Mouse (Mus musculus): ENCODE data around the gene Prlh. TPM values are rescaled to one million over a fixed set of nuclear protein-coding genes. Genes with fewer than 3 reads are reported as not detected.
A peak's percentile ranks its signal among the peaks of the same experiment; 100 is the strongest.

Prlh gene
- polyA plus RNA-seq, 1 experiment from 2014 or later, result not detected

- peaks cover 20% of the 10 kb centered on the region for H3K4me1 ChIP-seq
- peaks cover 27% of the 10 kb centered on the region for H3K27me3 ChIP-seq (replicated peaks; ENCODE audit: low read depth, poor library complexity, severe bottlenecking)
- H3K9me3 ChIP-seq, result no peaks in the 10 kb centered on the region
- WGBS, result 41% methylated on average over 4 of the region's 4 CpGs
- H3K4me3 ChIP-seq, result no peak overlapping the region
- H3K36me3 ChIP-seq (replicated peaks), result no peaks in the 10 kb centered on the region
- H3K27ac ChIP-seq (replicated peaks), result peak overlapping the region; percentile 21; the same call in 1 of the 2 replicates
- DNase-seq (ENCODE audit: low spot score), result no peak
Observed at GRCm38 (mm10) chr1:90962526-90962925, 9.6 kb downstream of the Prlh start.

- H3K4me1 ChIP-seq, result peaks cover 20% of the 10 kb centered on the region
- H3K4me3 ChIP-seq, result no peak overlapping the region
- peaks cover 26% of the 10 kb centered on the region for H3K27me3 ChIP-seq (replicated peaks; ENCODE audit: low read depth, poor library complexity, severe bottlenecking)
- peak; percentile 35 for DNase-seq (ENCODE audit: low spot score)
- H3K36me3 ChIP-seq (replicated peaks), result no peaks in the 10 kb centered on the region
- no peaks in the 10 kb centered on the region for H3K9me3 ChIP-seq
- H3K27ac ChIP-seq (replicated peaks), result no peak overlapping the region
- WGBS, result 31% methylated on average over 3 of the region's 3 CpGs
Observed at GRCm38 (mm10) chr1:90962994-90963393, 10.1 kb downstream of the Prlh start.

GRCm38 (mm10) chr1:90967583-90967982, 14.7 kb downstream of the Prlh start:
- H3K36me3 ChIP-seq (replicated peaks), result no peaks in the 10 kb centered on the region
- no peak overlapping the region for H3K4me3 ChIP-seq
- no peak for DNase-seq (ENCODE audit: low spot score)
- no peak overlapping the region; the same call in 1 of the 2 replicates for H3K27ac ChIP-seq (replicated peaks)
- no peaks in the 10 kb centered on the region for H3K9me3 ChIP-seq
- 80% methylated on average over 7 of the region's 7 CpGs for WGBS
- H3K27me3 ChIP-seq (replicated peaks; ENCODE audit: low read depth, poor library complexity, severe bottlenecking), result peaks cover 16% of the 10 kb centered on the region
- peaks cover 43% of the 10 kb centered on the region for H3K4me1 ChIP-seq

- DNase-seq (ENCODE audit: low spot score), result no peak
- Histone ChIP-seq H3K4me3 (no peak overlapping the region), H3K36me3 (replicated peaks) (no peaks in the 10 kb centered on the region), H3K27ac (replicated peaks) (no peak overlapping the region), H3K9me3 (no peaks in the 10 kb centered on the region), H3K4me1 (peaks cover 43% of the 10 kb centered on the region), H3K27me3 (replicated peaks; ENCODE audit: low read depth, poor library complexity, severe bottlenecking) (peaks cover 20% of the 10 kb centered on the region)
- WGBS, result 83% methylated on average over 4 of the region's 4 CpGs
Observed at GRCm38 (mm10) chr1:90968649-90969048, 15.7 kb downstream of the Prlh start.

- 0 out of 2 replicates have a peak within 1 kb of the TSS, but pooled peaks have one; percentile 21 for H3K27ac ChIP-seq (replicated peaks)
- no peak within 1 kb of the TSS for H3K4me3 ChIP-seq
- 35% methylated on average over 9 of the region's 9 CpGs for WGBS
- no peaks in the 10 kb centered on the region for H3K9me3 ChIP-seq
- peaks cover 20% of the 10 kb centered on the region for H3K27me3 ChIP-seq (replicated peaks; ENCODE audit: low read depth, poor library complexity, severe bottlenecking)
- H3K36me3 ChIP-seq (replicated peaks), result no peaks in the 10 kb centered on the region
- peaks cover 45% of the 10 kb centered on the region for H3K4me1 ChIP-seq
- DNase-seq (ENCODE audit: low spot score), result no peak
Observed at GRCm38 (mm10) chr1:90969347-90969784, 16.5 kb downstream of the Prlh start, which contains the start of gene Rab17. Gene Rab17, minus strand, starts transcription at chr1:90969661.

GRCm38 (mm10) chr1:90969881-90970390, 17.0 kb downstream of the Prlh start:
- Histone ChIP-seq H3K36me3 (replicated peaks) (no peaks in the 10 kb centered on the region), H3K4me3 (no peak overlapping the region), H3K4me1 (peaks cover 50% of the 10 kb centered on the region), H3K27me3 (replicated peaks; ENCODE audit: low read depth, poor library complexity, severe bottlenecking) (peaks cover 20% of the 10 kb centered on the region), H3K27ac (replicated peaks) (no peak overlapping the region), H3K9me3 (no peaks in the 10 kb centered on the region)
- DNase-seq (ENCODE audit: low spot score), result no peak
- 79% methylated on average over 10 of the region's 10 CpGs for WGBS

- WGBS, result 17% methylated on average over 9 of the region's 9 CpGs
- Histone ChIP-seq H3K4me1 (peaks cover 61% of the 10 kb centered on the region), H3K27ac (replicated peaks) (peak overlapping the region; percentile 68), H3K27me3 (replicated peaks; ENCODE audit: low read depth, poor library complexity, severe bottlenecking) (peaks cover 14% of the 10 kb centered on the region), H3K36me3 (replicated peaks) (no peaks in the 10 kb centered on the region), H3K9me3 (no peaks in the 10 kb centered on the region), H3K4me3 (no peak overlapping the region)
- peak; percentile 95 for DNase-seq (ENCODE audit: low spot score)
Observed at GRCm38 (mm10) chr1:90972911-90973573, 20.1 kb downstream of the Prlh start.

- peaks cover 61% of the 10 kb centered on the region for H3K4me1 ChIP-seq
- H3K9me3 ChIP-seq, result no peaks in the 10 kb centered on the region
- peak overlapping the region; percentile 68; the same call in 1 of the 2 replicates for H3K27ac ChIP-seq (replicated peaks)
- no peak overlapping the region for H3K4me3 ChIP-seq
- 82% methylated on average over 2 of the region's 2 CpGs for WGBS
- no peak for DNase-seq (ENCODE audit: low spot score)
- H3K36me3 ChIP-seq (replicated peaks), result no peaks in the 10 kb centered on the region
- H3K27me3 ChIP-seq (replicated peaks; ENCODE audit: low read depth, poor library complexity, severe bottlenecking), result peaks cover 14% of the 10 kb centered on the region
Observed at GRCm38 (mm10) chr1:90973574-90973911, 20.6 kb downstream of the Prlh start.

- peak; percentile 74 for DNase-seq (ENCODE audit: low spot score)
- Histone ChIP-seq H3K4me3 (0 out of 2 replicates have a peak overlapping the region, but pooled peaks have one; percentile 17), H3K4me1 (peaks cover 51% of the 10 kb centered on the region), H3K36me3 (replicated peaks) (no peaks in the 10 kb centered on the region), H3K27me3 (replicated peaks; ENCODE audit: low read depth, poor library complexity, severe bottlenecking) (peaks cover 14% of the 10 kb centered on the region), H3K27ac (replicated peaks) (peak overlapping the region; percentile 63; the same call in 1 of the 2 replicates), H3K9me3 (no peaks in the 10 kb centered on the region)
- WGBS, result 16% methylated on average over 12 of the region's 12 CpGs
Observed at GRCm38 (mm10) chr1:90974906-90975649, 22.2 kb downstream of the Prlh start.

GRCm38 (mm10) chr1:90975960-90976359, 23.1 kb downstream of the Prlh start:
- H3K27me3 ChIP-seq (replicated peaks; ENCODE audit: low read depth, poor library complexity, severe bottlenecking), result peaks cover 14% of the 10 kb centered on the region
- H3K4me3 ChIP-seq, result no peak overlapping the region
- no peaks in the 10 kb centered on the region for H3K9me3 ChIP-seq
- H3K27ac ChIP-seq (replicated peaks), result no peak overlapping the region
- peaks cover 47% of the 10 kb centered on the region for H3K4me1 ChIP-seq
- WGBS, result 87% methylated on average over 4 of the region's 4 CpGs
- H3K36me3 ChIP-seq (replicated peaks), result no peaks in the 10 kb centered on the region
- DNase-seq (ENCODE audit: low spot score), result no peak

GRCm38 (mm10) chr1:90980638-90981330, 27.9 kb downstream of the Prlh start:
- Histone ChIP-seq H3K4me1 (peaks cover 2% of the 10 kb centered on the region; the same call in 1 of the 2 replicates), H3K4me3 (no peak overlapping the region), H3K9me3 (0 out of 2 replicates have a peak, but pooled peaks cover 4% of the 10 kb centered on the region), H3K36me3 (replicated peaks) (no peaks in the 10 kb centered on the region), H3K27ac (replicated peaks) (no peak overlapping the region), H3K27me3 (replicated peaks; ENCODE audit: low read depth, poor library complexity, severe bottlenecking) (no peaks in the 10 kb centered on the region)
- WGBS, result 82% methylated on average over 10 of the region's 10 CpGs
- DNase-seq (ENCODE audit: low spot score), result no peak

GRCm38 (mm10) chr1:90981346-90981745, 28.4 kb downstream of the Prlh start:
- no peaks in the 10 kb centered on the region for H3K4me1 ChIP-seq
- H3K4me3 ChIP-seq, result no peak overlapping the region
- no peaks in the 10 kb centered on the region for H3K27me3 ChIP-seq (replicated peaks; ENCODE audit: low read depth, poor library complexity, severe bottlenecking)
- no peak overlapping the region for H3K27ac ChIP-seq (replicated peaks)
- DNase-seq (ENCODE audit: low spot score), result no peak
- WGBS, result 78% methylated on average over 3 of the region's 3 CpGs
- H3K36me3 ChIP-seq (replicated peaks), result no peaks in the 10 kb centered on the region
- 0 out of 2 replicates have a peak, but pooled peaks cover 4% of the 10 kb centered on the region for H3K9me3 ChIP-seq

All from embryonic facial prominence, embryonic 10.5 days (tissue).